Mouse (Mus musculus) embryonic facial prominence, embryonic 13.5 days (tissue): ENCODE data around the gene Chrna7. TPM values are rescaled to one million over a fixed set of nuclear protein-coding genes. Genes with fewer than 3 reads are reported as not detected.

Experiments used
- polyA plus RNA-seq: library from polyadenylated mRNA; unstranded; fragments of >200 nt; fragmentation: Nextera tagmentation; extraction: Ambion mirVana; gene quantifications from 2 replicates; pipeline ENCODE4 v1.2.1, GENCODE M21; 2015

Gene Chrna7
- polyA plus RNA-seq, 1 experiment from 2014 or later, result 1.1 TPM

Other genes with a start within 250 kb of the Chrna7 start
- gene Otud7a, start 232.2 kb upstream of the Chrna7 start, polyA plus RNA-seq, result 0.10 and 0.25 TPM in 2 replicates